Mouse (Mus musculus): ENCODE results near the gene Crtc3.

Gene Crtc3

GRCm38 (mm10) chr7:80583981-80584380 is 104.7 kb downstream of the Crtc3 start:
- DNase-seq (ENCODE audit: low read depth, low spot score): peak; percentile 79
- Histone ChIP-seq H3K27me3 (ENCODE audit: control insufficient read depth, insufficient read depth, low read length, poor library complexity, severe bottlenecking) (no peaks in the 10 kb centered on the region), H3K36me3 (ENCODE audit: control insufficient read depth, insufficient read depth, low read length, poor library complexity, severe bottlenecking) (peaks cover 1% of the 10 kb centered on the region; the same call in 1 of the 2 replicates)

GRCm38 (mm10) chr7:80582821-80583451 is 105.7 kb downstream of the Crtc3 start:
- Histone ChIP-seq H3K36me3 (ENCODE audit: control insufficient read depth, insufficient read depth, low read length, poor library complexity, severe bottlenecking) (no peaks in the 10 kb centered on the region), H3K27me3 (ENCODE audit: control insufficient read depth, insufficient read depth, low read length, poor library complexity, severe bottlenecking) (no peaks in the 10 kb centered on the region)
- peak; percentile 70 for DNase-seq (ENCODE audit: low read depth, low spot score)

GRCm38 (mm10) chr7:80580368-80580767 is 108.3 kb downstream of the Crtc3 start:
- DNase-seq (ENCODE audit: low read depth, low spot score): peak; percentile 54
- Histone ChIP-seq H3K36me3 (ENCODE audit: control insufficient read depth, insufficient read depth, low read length, poor library complexity, severe bottlenecking) (no peaks in the 10 kb centered on the region), H3K27me3 (ENCODE audit: control insufficient read depth, insufficient read depth, low read length, poor library complexity, severe bottlenecking) (no peaks in the 10 kb centered on the region)

- no peaks in the 10 kb centered on the region for H3K36me3 ChIP-seq (ENCODE audit: control insufficient read depth, insufficient read depth, low read length, poor library complexity, severe bottlenecking)
- DNase-seq (ENCODE audit: low read depth, low spot score): no peak
- no peaks in the 10 kb centered on the region; the same call in 1 of the 2 replicates for H3K27me3 ChIP-seq (ENCODE audit: control insufficient read depth, insufficient read depth, low read length, poor library complexity, severe bottlenecking)
These were observed 111.2 kb downstream of the Crtc3 start for GRCm38 (mm10) chr7:80577417-80577980.

DNA sequence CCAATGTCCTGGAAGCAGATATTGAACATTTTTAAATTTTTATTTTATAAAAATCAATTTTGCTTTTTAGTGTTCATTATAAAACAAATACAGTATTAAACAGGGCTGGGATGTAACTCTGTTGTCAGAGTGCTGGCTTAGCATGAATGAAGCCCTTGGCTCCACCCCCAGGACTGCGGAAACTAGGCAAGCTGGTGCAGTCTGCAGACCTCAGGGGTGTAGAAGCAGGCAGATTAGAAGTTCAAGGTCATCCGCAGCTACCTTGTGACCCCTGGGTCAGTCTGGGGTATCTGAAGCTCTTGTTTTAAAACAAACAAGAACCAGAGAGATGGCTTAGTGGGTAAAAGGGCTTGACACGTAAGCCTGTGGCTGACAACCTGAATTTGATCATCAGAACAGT is 112.1 kb downstream of the Crtc3 start:
- H3K27me3 ChIP-seq (ENCODE audit: control insufficient read depth, insufficient read depth, low read length, poor library complexity, severe bottlenecking): no peaks in the 10 kb centered on the region; the same call in 1 of the 2 replicates
- H3K36me3 ChIP-seq (ENCODE audit: control insufficient read depth, insufficient read depth, low read length, poor library complexity, severe bottlenecking): no peaks in the 10 kb centered on the region
- DNase-seq (ENCODE audit: low read depth, low spot score): no peak

- H3K27me3 ChIP-seq (ENCODE audit: control insufficient read depth, insufficient read depth, low read length, poor library complexity, severe bottlenecking): no peaks in the 10 kb centered on the region; the same call in 1 of the 2 replicates
- no peaks in the 10 kb centered on the region for H3K36me3 ChIP-seq (ENCODE audit: control insufficient read depth, insufficient read depth, low read length, poor library complexity, severe bottlenecking)
- peak; percentile 54 for DNase-seq (ENCODE audit: low read depth, low spot score)
These were observed 112.9 kb downstream of the Crtc3 start for GRCm38 (mm10) chr7:80575750-80576149.

DNA sequence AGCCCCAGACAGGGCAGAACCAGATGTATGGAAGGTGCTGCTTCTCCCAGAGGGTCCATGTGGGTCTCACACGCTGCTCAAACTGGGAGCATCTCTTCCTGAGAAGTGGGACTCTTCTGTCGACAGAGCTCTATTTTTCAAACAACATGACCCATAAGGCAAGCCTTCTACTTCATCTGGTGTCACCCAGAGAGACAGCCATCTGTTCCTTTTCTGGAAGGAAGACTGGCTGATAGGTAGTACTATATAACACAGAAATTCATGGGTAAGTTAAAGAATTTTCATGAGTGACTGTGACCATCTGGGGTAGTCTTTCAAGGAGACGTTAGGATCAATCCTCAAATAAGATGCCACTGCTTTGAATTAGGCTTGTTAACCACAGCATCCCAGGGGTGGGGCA is 115.6 kb downstream of the Crtc3 start:
- DNase-seq (ENCODE audit: low read depth, low spot score): no peak
- no peaks in the 10 kb centered on the region for H3K36me3 ChIP-seq (ENCODE audit: control insufficient read depth, insufficient read depth, low read length, poor library complexity, severe bottlenecking)
- H3K27me3 ChIP-seq (ENCODE audit: control insufficient read depth, insufficient read depth, low read length, poor library complexity, severe bottlenecking): no peaks in the 10 kb centered on the region; the same call in 1 of the 2 replicates

DNA sequence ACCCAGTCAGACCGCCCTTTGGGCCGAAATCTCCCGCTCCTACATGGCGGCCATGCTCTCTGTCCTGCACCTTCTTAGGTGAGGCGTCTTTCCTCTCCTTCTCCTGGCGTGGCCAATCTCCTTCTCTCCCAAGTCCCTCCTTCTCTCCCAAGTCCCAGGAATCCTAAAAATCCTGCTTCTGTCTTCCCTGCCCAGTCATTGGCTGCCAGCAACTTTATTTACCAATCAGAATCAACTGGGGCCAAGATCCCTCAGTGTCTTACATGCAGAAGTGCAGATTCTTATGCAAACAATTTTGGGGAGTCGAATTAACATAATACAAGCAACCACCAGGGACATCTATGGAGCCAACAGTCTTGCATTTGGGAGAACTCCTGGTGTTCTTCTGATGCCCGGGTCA is 120.7 kb downstream of the Crtc3 start:
- no peak for DNase-seq (ENCODE audit: low read depth, low spot score)
- Histone ChIP-seq H3K36me3 (ENCODE audit: control insufficient read depth, insufficient read depth, low read length, poor library complexity, severe bottlenecking) (no peaks in the 10 kb centered on the region), H3K27me3 (ENCODE audit: control insufficient read depth, insufficient read depth, low read length, poor library complexity, severe bottlenecking) (no peaks in the 10 kb centered on the region)

GRCm38 (mm10) chr7:80561931-80562330 is 126.7 kb downstream of the Crtc3 start:
- DNase-seq (ENCODE audit: low read depth, low spot score): no peak
- no peaks in the 10 kb centered on the region for H3K27me3 ChIP-seq (ENCODE audit: control insufficient read depth, insufficient read depth, low read length, poor library complexity, severe bottlenecking)
- no peaks in the 10 kb centered on the region for H3K36me3 ChIP-seq (ENCODE audit: control insufficient read depth, insufficient read depth, low read length, poor library complexity, severe bottlenecking)

DNA sequence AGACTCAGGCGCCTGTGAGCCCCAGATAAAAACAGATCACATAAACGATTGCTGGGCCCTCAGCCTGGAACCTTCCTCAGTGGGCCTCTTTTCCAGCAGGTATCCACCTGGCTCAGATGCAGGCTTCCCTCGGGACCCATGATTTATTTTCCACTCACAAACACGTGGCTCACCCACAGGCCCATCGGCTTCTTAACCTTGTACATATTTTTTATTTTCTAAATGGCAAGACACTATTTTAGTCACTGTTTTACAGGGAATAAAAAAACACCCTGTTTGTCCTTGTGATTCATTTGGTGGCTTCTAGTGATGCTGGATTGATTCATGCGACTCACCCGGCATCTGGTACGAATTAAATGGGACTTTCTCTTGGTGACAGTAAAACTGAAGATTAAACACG is 127.4 kb downstream of the Crtc3 start:
- H3K36me3 ChIP-seq (ENCODE audit: control insufficient read depth, insufficient read depth, low read length, poor library complexity, severe bottlenecking): no peaks in the 10 kb centered on the region

DNA sequence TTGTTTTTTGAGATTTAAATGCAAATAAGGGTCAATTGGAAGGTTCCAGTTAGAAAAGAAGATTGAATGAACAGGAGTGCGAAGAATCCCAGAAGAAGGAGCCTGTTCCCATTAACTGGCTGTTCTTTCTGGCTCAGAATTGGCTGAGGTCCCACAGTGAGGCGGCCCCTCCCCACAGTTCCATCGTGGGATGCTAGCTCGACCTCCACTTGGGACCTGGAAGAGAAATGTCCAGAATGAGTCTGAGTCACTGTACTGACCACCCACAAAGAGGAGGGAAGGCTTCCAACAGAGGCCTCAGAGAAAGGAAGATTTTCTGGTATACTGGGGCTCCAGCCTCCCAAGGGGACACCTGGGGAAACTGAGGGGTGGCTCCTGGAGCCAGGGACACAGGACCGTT is 130.1 kb downstream of the Crtc3 start:
- no peak for DNase-seq (ENCODE audit: low read depth, low spot score)
- no peaks in the 10 kb centered on the region for H3K36me3 ChIP-seq (ENCODE audit: control insufficient read depth, insufficient read depth, low read length, poor library complexity, severe bottlenecking)
- H3K27me3 ChIP-seq (ENCODE audit: control insufficient read depth, insufficient read depth, low read length, poor library complexity, severe bottlenecking): no peaks in the 10 kb centered on the region

More for the DNA sequence above, 127.4 kb downstream of the Crtc3 start:
- DNase-seq (ENCODE audit: low read depth, low spot score): no peak
- no peaks in the 10 kb centered on the region for H3K27me3 ChIP-seq (ENCODE audit: control insufficient read depth, insufficient read depth, low read length, poor library complexity, severe bottlenecking)

GRCm38 (mm10) chr7:80558101-80558500 is 130.6 kb downstream of the Crtc3 start:
- DNase-seq (ENCODE audit: low read depth, low spot score): peak; percentile 21
- Histone ChIP-seq H3K36me3 (ENCODE audit: control insufficient read depth, insufficient read depth, low read length, poor library complexity, severe bottlenecking) (no peaks in the 10 kb centered on the region), H3K27me3 (ENCODE audit: control insufficient read depth, insufficient read depth, low read length, poor library complexity, severe bottlenecking) (no peaks in the 10 kb centered on the region)

DNA sequence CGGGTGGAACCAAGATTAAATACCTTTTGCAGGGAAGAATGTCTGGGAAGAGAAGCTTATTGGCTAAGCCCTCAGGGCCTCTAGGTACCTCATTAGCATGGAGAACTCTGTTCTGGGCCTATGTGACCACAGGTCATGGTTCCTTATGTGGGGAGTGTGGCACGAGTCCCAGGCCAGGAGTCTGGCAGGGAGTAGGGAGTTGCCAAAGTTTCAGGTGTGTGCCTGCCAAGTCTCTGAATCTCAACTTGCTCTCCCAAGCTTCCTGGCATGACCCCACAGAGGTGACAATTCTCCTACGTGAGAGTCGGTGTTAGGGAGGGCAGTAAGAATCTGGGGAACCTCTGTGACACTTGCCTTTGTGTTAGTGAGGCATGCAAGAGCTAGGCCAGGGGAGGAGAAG is 131.5 kb downstream of the Crtc3 start:
- DNase-seq (ENCODE audit: low read depth, low spot score): no peak
- H3K27me3 ChIP-seq (ENCODE audit: control insufficient read depth, insufficient read depth, low read length, poor library complexity, severe bottlenecking): no peaks in the 10 kb centered on the region
- no peaks in the 10 kb centered on the region for H3K36me3 ChIP-seq (ENCODE audit: control insufficient read depth, insufficient read depth, low read length, poor library complexity, severe bottlenecking)

GRCm38 (mm10) chr7:80556166-80556565 is 132.5 kb downstream of the Crtc3 start:
- Histone ChIP-seq H3K27me3 (ENCODE audit: control insufficient read depth, insufficient read depth, low read length, poor library complexity, severe bottlenecking) (no peaks in the 10 kb centered on the region), H3K36me3 (ENCODE audit: control insufficient read depth, insufficient read depth, low read length, poor library complexity, severe bottlenecking) (no peaks in the 10 kb centered on the region)
- DNase-seq (ENCODE audit: low read depth, low spot score): no peak

DNA sequence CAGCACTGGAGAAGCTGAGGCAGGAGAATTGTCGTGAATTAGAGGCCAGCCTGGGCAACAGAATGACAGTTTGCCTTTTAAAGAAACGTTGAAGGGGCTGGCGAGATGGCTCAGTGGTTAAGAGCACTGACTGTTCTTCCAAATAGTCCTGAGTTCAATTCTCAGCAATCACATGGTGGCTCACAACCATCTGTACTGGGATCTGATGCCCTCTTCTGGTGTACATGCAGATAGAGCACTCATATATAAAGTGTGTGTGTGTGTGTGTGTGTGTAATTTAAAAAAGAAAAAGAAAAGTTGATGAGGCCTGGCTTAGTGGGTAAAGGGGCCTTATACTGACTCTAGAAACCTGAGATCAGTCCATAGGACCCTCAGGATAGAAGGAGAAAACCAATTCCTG is 133.5 kb downstream of the Crtc3 start:
- H3K27me3 ChIP-seq (ENCODE audit: control insufficient read depth, insufficient read depth, low read length, poor library complexity, severe bottlenecking): no peaks in the 10 kb centered on the region
- peak; percentile 29 for DNase-seq (ENCODE audit: low read depth, low spot score)

More for the DNA sequence above, 133.5 kb downstream of the Crtc3 start:
- H3K36me3 ChIP-seq (ENCODE audit: control insufficient read depth, insufficient read depth, low read length, poor library complexity, severe bottlenecking): no peaks in the 10 kb centered on the region

Measured in splenic B cell, adult 2 months (primary cell).